Mouse (Mus musculus): ENCODE results near the gene Hmox2.
"Not testable (repeated sequence)": the region's sequence is repeated elsewhere in the genome, so short reads cannot be mapped to it uniquely, and the experiment has no call there.

Gene Hmox2

GRCm38 (mm10) chr16:4725780-4726527 is at the start of gene Hmox2:
Gene Hmox2, plus strand, starts transcription at chr16:4726361.
- peak; percentile 93 for DNase-seq (ENCODE audit: low spot score)

GRCm38 (mm10) chr16:4676836-4677235 is 49.3 kb upstream of the Hmox2 start:
- DNase-seq (ENCODE audit: low spot score) = no peak

- no peak for DNase-seq (ENCODE audit: low spot score)
These were observed 48.1 kb upstream of the Hmox2 start for GRCm38 (mm10) chr16:4678080-4678479.

GRCm38 (mm10) chr16:4679121-4680018 is 46.8 kb upstream of the Hmox2 start, which contains the start of gene Coro7:
Gene Coro7, minus strand, starts transcription at chr16:4679777.
- DNase-seq (ENCODE audit: low spot score) = peak; percentile 96

- DNase-seq (ENCODE audit: low spot score) = not testable (repeated sequence)
These were observed 45.2 kb upstream of the Hmox2 start for GRCm38 (mm10) chr16:4680922-4681455.

- no peak for DNase-seq (ENCODE audit: low spot score)
These were observed 43.5 kb upstream of the Hmox2 start for GRCm38 (mm10) chr16:4682628-4683179.

- DNase-seq (ENCODE audit: low spot score) = no peak
These were observed 43.0 kb upstream of the Hmox2 start for GRCm38 (mm10) chr16:4683193-4683580.

GRCm38 (mm10) chr16:4683581-4684456 is 42.3 kb upstream of the Hmox2 start:
- peak; percentile 95 for DNase-seq (ENCODE audit: low spot score)

- DNase-seq (ENCODE audit: low spot score) = no peak
These were observed 41.7 kb upstream of the Hmox2 start for GRCm38 (mm10) chr16:4684457-4684791.

- DNase-seq (ENCODE audit: low spot score) = not testable (repeated sequence)
These were observed 36.8 kb upstream of the Hmox2 start for GRCm38 (mm10) chr16:4689371-4689770.

- DNase-seq (ENCODE audit: low spot score) = no peak
These were observed 24.9 kb upstream of the Hmox2 start for GRCm38 (mm10) chr16:4701211-4701610.

- no peak for DNase-seq (ENCODE audit: low spot score)
These were observed 23.5 kb upstream of the Hmox2 start for GRCm38 (mm10) chr16:4702646-4703045.

- no peak for DNase-seq (ENCODE audit: low spot score)
These were observed 20.6 kb upstream of the Hmox2 start for GRCm38 (mm10) chr16:4705541-4705940.

- no peak for DNase-seq (ENCODE audit: low spot score)
These were observed 15.0 kb upstream of the Hmox2 start for GRCm38 (mm10) chr16:4711173-4711572.

GRCm38 (mm10) chr16:4713861-4714710 is 12.1 kb upstream of the Hmox2 start:
- DNase-seq (ENCODE audit: low spot score) = no peak

GRCm38 (mm10) chr16:4717866-4718265 is 8.3 kb upstream of the Hmox2 start:
- no peak for DNase-seq (ENCODE audit: low spot score)

GRCm38 (mm10) chr16:4718753-4719518 is 7.2 kb upstream of the Hmox2 start, which contains the start of gene Nmral1:
Gene Nmral1, minus strand, starts transcription at chr16:4719356.
- peak; percentile 81 for DNase-seq (ENCODE audit: low spot score)

- DNase-seq (ENCODE audit: low spot score) = no peak
These were observed 3.8 kb upstream of the Hmox2 start for GRCm38 (mm10) chr16:4722128-4722914.

GRCm38 (mm10) chr16:4722915-4723209 is 3.3 kb upstream of the Hmox2 start:
- DNase-seq (ENCODE audit: low spot score) = no peak
